Mouse (Mus musculus) mesoderm, embryonic 11.5 days (tissue): ENCODE measurements around the gene Gm8247.
"Not testable (repeated sequence)": the region's sequence is repeated elsewhere in the genome, so short reads cannot be mapped to it uniquely, and the experiment has no call there.

Experiments used
- DNase-seq: peaks from one replicate; pipeline ENCODE4 v3.0.0-alpha.2; 2012; ENCODE audit warnings: low read depth, low spot score

Gene Gm8247

DNA sequence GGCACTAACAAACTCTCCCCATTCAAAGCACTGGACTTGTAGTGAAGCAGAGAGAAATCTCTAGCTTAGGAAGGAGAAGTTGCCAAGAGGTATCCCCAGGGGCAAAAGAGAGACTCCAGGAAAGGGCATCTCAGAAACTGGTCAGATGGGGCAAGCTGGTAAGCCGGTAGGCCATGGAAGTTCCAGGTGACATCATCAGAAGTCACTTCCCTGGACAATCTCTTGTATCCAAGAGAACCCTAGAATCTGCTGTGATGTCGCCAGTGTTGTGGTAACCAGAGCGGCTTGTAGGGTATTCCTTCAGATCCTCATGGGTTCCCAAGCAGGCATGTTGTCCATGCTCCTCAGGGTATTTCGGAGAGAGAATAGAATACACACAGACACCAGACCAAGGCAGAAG lies at the start of gene Gm8247:
Gene Gm8247 (plus strand): TSS at position 301 of the 400 bp plus-strand sequence.
- not testable (repeated sequence) for DNase-seq

DNA sequence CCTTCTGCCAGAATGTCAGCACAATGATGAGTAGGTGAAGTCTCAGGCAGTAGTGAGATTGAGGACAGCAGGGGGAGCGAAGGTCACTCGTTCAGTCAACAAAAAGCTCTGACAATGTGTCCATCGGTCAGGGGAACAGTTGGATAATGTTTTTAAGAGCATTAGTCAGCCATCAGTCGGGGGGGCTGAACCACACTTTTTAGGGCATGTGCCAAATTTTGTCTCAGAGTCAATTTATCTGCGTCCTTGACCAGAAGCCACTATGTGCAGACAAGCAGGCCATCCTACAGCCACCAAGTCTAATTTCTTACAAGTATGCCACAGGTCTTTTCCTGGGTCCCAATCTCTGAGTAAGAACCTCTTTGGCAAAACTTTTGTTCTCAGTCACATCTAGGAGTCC lies 35.0 kb upstream of the Gm8247 start:
- DNase-seq, result not testable (repeated sequence)

DNA sequence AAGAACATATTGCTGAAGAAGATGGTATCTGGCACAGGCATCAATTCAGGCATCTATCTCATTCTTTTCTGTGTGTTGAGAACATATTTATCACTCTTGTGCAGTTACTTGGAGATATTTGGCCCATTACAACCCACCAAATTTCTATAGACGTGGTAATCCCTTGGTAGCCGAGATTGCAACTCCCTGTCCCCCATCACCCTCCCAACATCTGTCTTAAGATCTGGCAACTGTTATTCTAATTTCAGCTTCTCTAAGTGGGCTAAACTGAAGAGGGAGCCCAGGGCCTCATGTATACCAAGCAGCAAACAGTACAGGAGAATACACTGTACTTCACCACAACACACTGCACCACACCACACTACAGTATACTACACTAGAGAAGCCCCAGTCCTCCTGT lies 8.8 kb downstream of the Gm8247 start:
- not testable (repeated sequence) for DNase-seq

DNA sequence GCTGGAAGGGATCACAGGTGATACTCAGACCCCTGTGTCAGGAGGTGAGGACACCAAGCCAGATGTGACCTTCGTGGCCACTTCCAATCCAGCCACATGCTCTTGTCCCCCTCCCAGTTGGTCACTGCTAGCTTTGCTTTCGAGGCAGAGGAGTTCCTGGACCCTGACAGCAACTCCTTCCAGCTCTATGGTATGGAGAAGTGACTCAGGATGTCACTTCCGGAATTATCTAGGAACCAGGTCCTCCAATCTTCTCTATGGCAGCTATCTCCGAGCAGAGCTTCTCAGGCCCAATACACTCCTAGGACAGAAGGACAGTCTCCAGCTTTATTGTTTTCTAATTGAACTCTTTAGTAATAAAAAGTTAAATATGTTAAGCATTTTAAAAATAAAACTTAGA lies 44.8 kb downstream of the Gm8247 start, which contains the start of gene Gm5624:
Gene Gm5624 (minus strand): TSS at position 202 of the 400 bp plus-strand sequence.
- DNase-seq, result not testable (repeated sequence)
